Mouse (Mus musculus) limb, embryonic 12.5 days (tissue): ENCODE data around the gene Ropn1l. TPM values are rescaled to one million over a fixed set of nuclear protein-coding genes. Genes with fewer than 3 reads are reported as not detected.

Experiments
- ATAC-seq: fragments of 200-750 bp; cut with Nextera tagmentation; 2 replicates; pipeline ENCODE4 v1.8.0; 2017; ENCODE audit warnings: low read depth, moderate TSS enrichment; ENCODE audit not compliant: insufficient number of reproducible peaks, insufficient read depth, low FRiP score, low TSS enrichment
- H3K27ac ChIP-seq: fragments of 300-500 bp; sonication (generic); 2 replicates; pipeline ENCODE4 v1.5.1; 2016; ENCODE audit warnings: mild to moderate bottlenecking, moderate library complexity
- H3K27me3 ChIP-seq: fragments of 300-500 bp; sonication (generic); 2 replicates; pipeline ENCODE4 v1.6.1; 2016; ENCODE audit warnings: mild to moderate bottlenecking, moderate library complexity
- H3K36me3 ChIP-seq: fragments of 300-500 bp; sonication (generic); 2 replicates; pipeline ENCODE4 v1.6.1; 2016; ENCODE audit warnings: mild to moderate bottlenecking, moderate library complexity
- H3K4me1 ChIP-seq: fragments of 300-500 bp; sonication (generic); replicated peaks from 2 replicates; pipeline ENCODE4 v1.6.1; 2016
- H3K4me2 ChIP-seq: fragments of 300-500 bp; sonication (generic); 2 replicates; pipeline ENCODE4 v1.6.1; 2016; ENCODE audit warnings: mild to moderate bottlenecking, moderate library complexity
- H3K4me3 ChIP-seq: fragments of 300-500 bp; sonication (generic); replicated peaks from 2 replicates; pipeline ENCODE4 v1.5.1; 2016; ENCODE audit warnings: mild to moderate bottlenecking
- H3K9ac ChIP-seq: fragments of 300-500 bp; sonication (generic); replicated peaks from 2 replicates; pipeline ENCODE4 v1.6.1; 2016; ENCODE audit warnings: mild to moderate bottlenecking, moderate library complexity
- H3K9me3 ChIP-seq: fragments of 300-500 bp; sonication (generic); 2 replicates; pipeline ENCODE4 v1.6.1; 2016; ENCODE audit warnings: mild to moderate bottlenecking, moderate library complexity
- WGBS: fragments of 180-500 bp; shearing (Covaris S2); methylation state at CpG from one replicate; pipeline ENCODE4 v1.1.7; 2016; 5-methylcytosine and 5-hydroxymethylcytosine counted together
- polyA plus RNA-seq: library from polyadenylated mRNA; unstranded; fragments of >200 nt; fragmentation: Nextera tagmentation; extraction: Ambion mirVana; gene quantifications from 2 replicates; pipeline ENCODE4 v1.2.1, GENCODE M21; 2016

Ropn1l gene
- polyA plus RNA-seq: 2.3 and 3.6 TPM in 2 replicates

DNA sequence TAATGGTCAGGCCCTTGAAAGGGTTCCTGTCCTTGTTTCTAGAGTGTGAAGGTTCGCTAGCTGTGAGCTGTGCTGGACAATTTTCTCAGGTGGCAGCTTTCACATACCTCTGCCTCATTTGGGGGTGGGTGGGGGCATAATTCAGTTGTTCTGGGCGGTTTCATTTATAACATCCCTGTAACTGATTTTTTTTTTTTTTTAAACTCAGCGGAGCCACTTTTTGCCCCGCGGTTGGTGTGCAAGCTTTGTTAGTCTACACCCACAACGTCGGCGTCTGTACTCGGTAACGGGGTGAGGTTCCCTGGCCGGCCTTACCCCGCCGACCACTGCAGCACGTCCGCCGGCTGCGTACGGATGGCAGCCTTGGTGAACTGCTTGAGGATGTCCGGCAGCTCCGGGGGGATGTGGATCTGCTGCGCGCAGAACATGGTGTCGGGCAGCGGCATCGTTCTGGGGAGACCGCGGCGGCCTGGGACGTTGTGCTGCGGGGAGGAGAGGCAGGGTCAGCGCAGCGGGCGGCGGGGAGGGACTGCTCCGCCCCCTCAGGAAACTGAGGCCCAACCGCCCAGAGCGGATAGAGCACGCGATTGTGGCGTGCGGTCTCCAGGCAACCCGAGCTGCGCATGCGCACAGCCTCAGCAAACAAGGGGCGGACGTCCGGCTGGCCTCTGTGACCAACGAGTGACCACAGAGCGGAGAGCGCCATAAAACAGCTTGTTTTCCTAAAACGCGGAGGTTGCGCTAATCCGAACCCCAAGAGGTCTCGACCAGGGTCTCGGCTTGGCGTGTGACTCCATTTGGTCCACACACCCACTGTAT, at the start of gene Ropn1l:
Ropn1l (minus strand) TSS at position 640 of the 819 bp plus-strand sequence.
- Histone ChIP-seq H3K9ac (peak within 1 kb of the TSS; percentile 70), H3K4me2 (peak within 1 kb of the TSS; percentile 65), H3K27ac (peak within 1 kb of the TSS; percentile 91), H3K36me3 (peaks cover 18% of the 10 kb centered on the region), H3K9me3 (no peaks in the 10 kb centered on the region), H3K4me1 (peaks cover 25% of the 10 kb centered on the region; the same call in 1 of the 2 replicates), H3K27me3 (no peaks in the 10 kb centered on the region; the same call in 1 of the 2 replicates), H3K4me3 (peak within 1 kb of the TSS; percentile 61)
- peak; percentile 95 for ATAC-seq
- WGBS: under 1% methylated on average over 57 of the region's 57 CpGs

DNA sequence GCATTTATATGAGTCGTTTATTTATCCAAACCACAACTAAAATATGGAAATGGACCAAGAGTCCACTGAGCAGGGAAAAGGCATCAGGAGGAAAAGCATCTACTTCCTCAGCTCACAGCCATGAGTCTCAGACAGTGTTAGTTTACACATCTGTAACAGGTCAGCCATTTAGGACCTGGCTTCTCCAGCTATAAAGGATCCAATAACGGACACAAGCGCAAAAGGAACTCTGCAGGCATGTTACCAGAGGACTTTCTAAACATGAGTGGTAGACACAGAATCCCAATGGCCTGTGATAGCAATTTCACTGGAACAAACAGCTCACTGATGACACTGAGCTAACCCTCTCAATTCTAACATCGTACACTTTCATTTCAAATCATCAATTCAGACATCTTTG, 49.5 kb upstream of the Ropn1l start:
- H3K4me3 ChIP-seq: no peak overlapping the region
- H3K4me1 ChIP-seq: no peaks in the 10 kb centered on the region
- no peak overlapping the region for H3K27ac ChIP-seq
- H3K9ac ChIP-seq: no peak overlapping the region
- peaks cover 37% of the 10 kb centered on the region for H3K36me3 ChIP-seq
- 79% methylated on average over 4 of the region's 4 CpGs for WGBS
- H3K9me3 ChIP-seq: no peaks in the 10 kb centered on the region
- no peak for ATAC-seq
- H3K27me3 ChIP-seq: no peaks in the 10 kb centered on the region
- H3K4me2 ChIP-seq: no peak overlapping the region

DNA sequence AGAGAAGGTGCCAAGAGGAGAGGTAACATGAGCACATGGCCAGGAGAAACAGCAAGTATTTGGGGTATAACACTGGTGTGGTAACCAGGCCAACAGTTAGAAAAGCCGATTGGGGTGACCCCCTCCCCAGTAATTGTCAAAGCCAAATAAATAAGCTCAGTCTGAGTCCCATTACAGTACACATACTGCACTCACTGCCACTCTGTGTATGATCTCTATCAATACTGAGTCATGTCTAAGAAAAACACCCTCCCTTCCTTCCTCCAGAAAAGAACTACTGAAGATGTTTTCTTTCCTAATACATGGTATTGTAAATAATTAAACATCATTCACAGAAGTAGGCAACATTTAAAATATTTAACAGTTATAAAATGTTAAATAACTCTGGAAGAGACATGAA, 48.8 kb upstream of the Ropn1l start:
- ATAC-seq: no peak
- H3K9me3 ChIP-seq: no peaks in the 10 kb centered on the region

DNA sequence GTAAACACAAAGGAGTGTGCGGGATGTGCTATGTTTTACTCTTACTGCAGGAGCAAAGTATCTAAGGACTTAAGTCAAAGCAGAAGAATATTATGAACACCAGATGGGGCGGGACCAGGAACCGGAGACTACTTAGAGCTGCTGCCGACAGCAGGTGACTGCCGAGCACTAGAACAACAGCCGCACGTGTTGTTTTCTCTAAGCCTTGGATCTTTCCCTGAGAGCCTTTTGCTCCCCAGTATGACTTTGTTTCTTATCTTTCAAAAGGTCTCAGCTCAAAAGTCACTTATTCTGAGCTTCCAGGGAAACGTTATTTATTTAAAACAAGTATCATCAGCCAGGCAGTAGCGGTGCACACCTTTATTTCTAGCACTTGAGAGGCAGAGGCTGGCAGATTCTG, 41.3 kb upstream of the Ropn1l start:
- peaks cover 71% of the 10 kb centered on the region for H3K36me3 ChIP-seq
- 84% methylated on average over 9 of the region's 9 CpGs for WGBS

More for the DNA sequence above, 48.8 kb upstream of the Ropn1l start:
- Histone ChIP-seq H3K9ac (no peak overlapping the region), H3K4me2 (no peak overlapping the region), H3K4me1 (no peaks in the 10 kb centered on the region), H3K27me3 (no peaks in the 10 kb centered on the region), H3K27ac (no peak overlapping the region), H3K4me3 (no peak overlapping the region), H3K36me3 (peaks cover 44% of the 10 kb centered on the region)
- WGBS: 100% methylated on average over 1 of the region's 1 CpGs

DNA sequence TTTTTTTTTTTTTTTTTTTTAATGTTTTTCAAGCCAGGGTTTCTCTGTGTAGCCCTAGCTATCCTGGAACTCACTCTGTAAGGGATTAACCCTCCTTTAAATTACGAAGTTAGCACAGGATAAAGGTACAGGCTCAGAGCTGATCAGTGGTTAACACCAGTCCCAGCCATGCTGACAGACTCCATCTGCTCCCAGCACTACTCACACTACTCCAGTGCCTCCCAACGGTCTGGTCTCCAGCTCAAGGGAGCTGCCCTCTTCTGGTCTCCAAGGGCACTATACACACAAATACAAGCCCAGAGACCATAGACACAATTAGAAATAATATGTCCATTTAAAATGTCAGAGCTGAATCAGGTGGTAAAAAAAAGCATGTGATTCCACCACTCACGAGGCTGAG, 40.8 kb upstream of the Ropn1l start:
- H3K9me3 ChIP-seq: no peaks in the 10 kb centered on the region
- no peak overlapping the region for H3K9ac ChIP-seq
- H3K4me3 ChIP-seq: no peak overlapping the region
- no peaks in the 10 kb centered on the region for H3K4me1 ChIP-seq
- no peak overlapping the region for H3K27ac ChIP-seq
- H3K36me3 ChIP-seq: peaks cover 74% of the 10 kb centered on the region
- no peaks in the 10 kb centered on the region for H3K27me3 ChIP-seq
- no peak overlapping the region for H3K4me2 ChIP-seq
- no peak for ATAC-seq
- WGBS: 82% methylated on average over 3 of the region's 3 CpGs

More for the DNA sequence above, 41.3 kb upstream of the Ropn1l start:
- H3K27ac ChIP-seq: no peak overlapping the region
- H3K9ac ChIP-seq: no peak overlapping the region
- ATAC-seq: no peak
- no peaks in the 10 kb centered on the region for H3K9me3 ChIP-seq
- no peak overlapping the region for H3K4me2 ChIP-seq
- no peaks in the 10 kb centered on the region for H3K4me1 ChIP-seq
- no peak overlapping the region for H3K4me3 ChIP-seq
- no peaks in the 10 kb centered on the region for H3K27me3 ChIP-seq

DNA sequence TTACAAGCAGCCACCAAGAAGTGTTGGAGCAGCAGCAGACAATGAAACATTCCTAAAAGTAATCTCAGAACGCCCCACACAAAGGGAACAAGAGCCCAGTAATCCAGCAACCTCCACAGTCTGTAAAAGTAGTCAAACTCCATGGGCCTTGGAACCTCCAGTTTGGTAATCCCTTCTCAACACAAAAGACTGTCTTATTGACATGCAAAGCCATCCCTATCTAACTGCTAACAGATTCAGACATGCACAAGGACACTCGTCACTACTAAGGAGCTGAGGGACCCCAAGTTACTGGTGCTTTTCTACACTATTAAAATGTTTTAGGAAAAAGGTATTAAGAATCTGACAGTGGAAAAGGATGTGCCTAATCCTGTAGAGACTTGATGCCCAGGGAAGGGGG, 33.9 kb upstream of the Ropn1l start:
- Histone ChIP-seq H3K9ac (no peak overlapping the region), H3K4me3 (no peak overlapping the region), H3K4me2 (no peak overlapping the region), H3K27me3 (no peaks in the 10 kb centered on the region), H3K4me1 (no peaks in the 10 kb centered on the region), H3K36me3 (peaks cover 71% of the 10 kb centered on the region), H3K9me3 (no peaks in the 10 kb centered on the region), H3K27ac (no peak overlapping the region)
- ATAC-seq: no peak
- 91% methylated on average over 2 of the region's 2 CpGs for WGBS

DNA sequence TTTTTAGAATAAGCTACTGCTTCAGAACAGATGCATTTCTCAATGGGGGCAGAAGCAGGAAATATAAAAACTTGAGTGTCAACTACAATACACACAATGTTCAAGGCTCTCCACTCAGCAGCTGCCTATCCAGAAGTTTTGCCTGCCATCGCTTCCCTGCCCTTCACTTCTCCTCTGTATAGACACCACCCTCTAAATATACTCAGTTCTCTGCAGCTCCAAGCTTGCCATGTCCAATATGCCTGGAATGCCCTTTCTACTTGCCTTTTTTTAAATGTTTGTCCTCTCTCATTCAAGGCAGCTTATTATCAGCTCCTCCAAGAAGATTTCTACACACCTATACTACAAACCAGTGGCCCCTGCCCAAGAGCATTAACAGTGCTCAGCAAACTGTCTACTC, 23.1 kb upstream of the Ropn1l start:
- WGBS: 96% methylated on average over 1 of the region's 1 CpGs
- Histone ChIP-seq H3K9ac (no peak overlapping the region), H3K4me2 (no peak overlapping the region), H3K27ac (no peak overlapping the region), H3K27me3 (no peaks in the 10 kb centered on the region), H3K9me3 (no peaks in the 10 kb centered on the region), H3K36me3 (peaks cover 82% of the 10 kb centered on the region), H3K4me3 (no peak overlapping the region), H3K4me1 (no peaks in the 10 kb centered on the region)
- no peak for ATAC-seq

DNA sequence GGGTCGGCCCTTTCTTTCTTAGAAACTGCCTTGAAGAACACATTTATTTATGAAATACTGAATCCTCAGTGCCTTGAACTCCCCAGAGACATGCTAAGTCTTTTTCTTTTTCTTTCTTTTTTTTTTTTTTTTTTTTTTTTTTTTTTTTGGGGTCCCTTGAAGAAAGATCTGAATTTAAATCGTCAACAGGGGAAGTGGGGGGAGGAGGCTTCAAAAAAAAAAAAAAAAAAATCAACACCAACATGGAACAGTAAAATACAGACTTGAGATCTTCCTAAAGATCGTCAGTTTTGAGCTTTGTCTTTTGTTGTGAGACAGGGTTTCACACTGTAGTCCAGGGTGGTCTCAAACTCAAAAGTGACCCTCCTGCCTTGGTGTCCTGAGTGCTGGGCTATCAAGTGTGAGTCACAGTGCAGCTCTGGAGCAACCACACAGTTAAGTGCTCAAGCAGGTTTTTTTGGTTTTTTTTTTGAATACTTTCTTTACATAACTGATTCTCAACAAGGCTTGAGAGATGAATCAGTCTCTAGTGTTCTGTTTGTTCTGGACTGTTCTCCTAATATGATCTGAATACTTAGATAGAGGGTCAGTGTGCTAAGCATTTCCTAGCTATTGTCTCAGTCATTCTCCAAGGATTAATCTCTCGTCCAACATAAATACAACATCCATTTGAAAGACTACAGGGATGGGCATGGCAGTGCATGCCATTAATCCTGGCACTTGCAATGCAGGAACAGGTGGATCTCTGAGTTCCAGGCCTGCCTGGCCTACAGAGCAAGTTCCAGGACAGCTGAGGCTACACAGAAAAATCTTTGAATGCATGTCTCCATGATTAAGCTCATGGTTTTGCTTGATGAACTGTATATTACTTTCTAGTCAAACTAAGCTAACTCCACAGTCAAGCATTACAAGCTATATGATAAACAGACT, 19.4 kb upstream of the Ropn1l start:
- H3K27ac ChIP-seq: no peak overlapping the region
- H3K27me3 ChIP-seq: no peaks in the 10 kb centered on the region
- H3K9ac ChIP-seq: no peak overlapping the region
- H3K4me3 ChIP-seq: no peak overlapping the region
- 86% methylated on average over 4 of the region's 4 CpGs for WGBS
- no peaks in the 10 kb centered on the region for H3K9me3 ChIP-seq
- no peak for ATAC-seq
- peaks cover 68% of the 10 kb centered on the region for H3K36me3 ChIP-seq
- no peaks in the 10 kb centered on the region for H3K4me1 ChIP-seq
- no peak overlapping the region for H3K4me2 ChIP-seq

DNA sequence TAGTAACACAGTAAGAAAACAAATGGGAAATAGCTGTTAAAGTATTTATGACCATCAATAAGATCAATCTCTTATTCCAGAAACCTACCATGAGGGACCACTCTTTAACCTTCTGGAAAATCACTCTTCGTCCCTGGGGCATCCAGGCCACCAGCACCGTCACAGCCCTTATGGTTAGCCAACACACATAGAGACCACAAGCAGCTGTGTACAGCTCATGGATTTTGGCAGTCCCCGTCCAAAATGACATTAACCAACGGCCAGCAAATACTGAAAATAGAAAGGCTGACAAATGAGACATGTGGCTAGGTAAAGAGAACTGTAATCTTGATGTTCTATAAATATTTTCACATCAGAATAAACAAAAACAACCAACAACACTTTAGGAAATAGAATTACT, 18.0 kb upstream of the Ropn1l start:
- no peak overlapping the region for H3K27ac ChIP-seq
- WGBS: 90% methylated on average over 4 of the region's 4 CpGs
- H3K27me3 ChIP-seq: no peaks in the 10 kb centered on the region
- no peaks in the 10 kb centered on the region for H3K9me3 ChIP-seq
- no peak overlapping the region for H3K9ac ChIP-seq
- peaks cover 69% of the 10 kb centered on the region for H3K36me3 ChIP-seq
- no peak for ATAC-seq
- H3K4me1 ChIP-seq: no peaks in the 10 kb centered on the region
- H3K4me2 ChIP-seq: no peak overlapping the region
- no peak overlapping the region for H3K4me3 ChIP-seq

DNA sequence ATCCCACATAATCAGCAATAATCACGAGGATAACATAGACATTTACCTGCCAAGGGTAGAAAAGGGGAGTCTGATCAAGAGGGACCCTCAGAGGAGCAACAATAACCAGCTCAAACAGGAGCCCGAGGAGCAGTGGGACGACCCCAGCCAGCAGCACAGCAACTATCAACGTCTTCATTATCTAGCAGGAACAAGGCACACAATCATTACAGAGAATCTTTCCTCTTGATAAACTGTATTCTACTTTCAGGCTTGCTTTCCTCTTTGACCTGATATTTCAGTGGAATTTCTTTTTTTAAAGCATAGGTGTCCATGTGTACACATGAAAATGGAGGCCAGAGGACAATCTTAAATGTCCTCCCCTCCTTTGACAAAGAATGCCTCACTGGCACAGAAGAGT, 16.0 kb upstream of the Ropn1l start:
- 88% methylated on average over 4 of the region's 4 CpGs for WGBS
- Histone ChIP-seq H3K9ac (no peak overlapping the region), H3K27me3 (no peaks in the 10 kb centered on the region), H3K4me1 (no peaks in the 10 kb centered on the region), H3K9me3 (no peaks in the 10 kb centered on the region), H3K36me3 (peaks cover 74% of the 10 kb centered on the region), H3K4me3 (no peak overlapping the region), H3K27ac (no peak overlapping the region), H3K4me2 (no peak overlapping the region)
- no peak for ATAC-seq

DNA sequence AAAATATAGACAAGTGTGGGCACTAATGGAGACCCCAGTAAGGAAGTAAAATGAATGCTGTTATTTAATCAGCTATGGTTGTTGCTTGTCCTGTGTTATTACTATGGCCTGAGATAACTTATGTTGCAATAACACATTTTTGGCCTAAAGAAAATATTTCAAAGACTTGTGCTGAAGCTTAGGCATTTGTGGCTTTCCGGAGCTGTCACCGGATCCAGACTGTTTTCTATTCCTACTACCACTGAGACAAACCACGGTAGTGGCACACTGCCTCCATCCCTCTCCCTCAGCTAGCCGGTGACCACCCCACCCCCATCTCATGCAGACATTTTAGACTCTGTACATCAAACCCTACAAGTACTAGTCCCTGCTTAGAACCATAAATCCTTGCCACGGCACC, 15.3 kb upstream of the Ropn1l start:
- ATAC-seq: no peak
- no peaks in the 10 kb centered on the region for H3K27me3 ChIP-seq
- no peak overlapping the region for H3K27ac ChIP-seq
- H3K9me3 ChIP-seq: no peaks in the 10 kb centered on the region
- 93% methylated on average over 5 of the region's 5 CpGs for WGBS
- no peaks in the 10 kb centered on the region for H3K4me1 ChIP-seq
- H3K36me3 ChIP-seq: peaks cover 75% of the 10 kb centered on the region
- H3K4me3 ChIP-seq: no peak overlapping the region
- H3K4me2 ChIP-seq: no peak overlapping the region
- H3K9ac ChIP-seq: no peak overlapping the region
